Mouse (Mus musculus): ENCODE data around the gene Ppp2r5c.

Ppp2r5c gene

GRCm38 (mm10) chr12:110555536-110556240 lies 108.8 kb downstream of the Ppp2r5c start:
- DNase-seq (ENCODE audit: low read depth, low spot score) = no peak

- no peak for DNase-seq (ENCODE audit: low read depth, low spot score)
These were observed 110.1 kb downstream of the Ppp2r5c start for GRCm38 (mm10) chr12:110556861-110557628.

- no peak for DNase-seq (ENCODE audit: low read depth, low spot score)
These were observed 111.3 kb downstream of the Ppp2r5c start for GRCm38 (mm10) chr12:110558175-110558574.

- DNase-seq (ENCODE audit: low read depth, low spot score) = no peak
These were observed 116.5 kb downstream of the Ppp2r5c start for GRCm38 (mm10) chr12:110563383-110563782.

- no peak for DNase-seq (ENCODE audit: low read depth, low spot score)
These were observed 117.9 kb downstream of the Ppp2r5c start for GRCm38 (mm10) chr12:110564848-110565247.

- DNase-seq (ENCODE audit: low read depth, low spot score) = no peak
These were observed 119.4 kb downstream of the Ppp2r5c start for GRCm38 (mm10) chr12:110566366-110566765.

GRCm38 (mm10) chr12:110571050-110571449 lies 124.1 kb downstream of the Ppp2r5c start:
- no peak for DNase-seq (ENCODE audit: low read depth, low spot score)

GRCm38 (mm10) chr12:110572351-110572750 lies 125.4 kb downstream of the Ppp2r5c start:
- no peak for DNase-seq (ENCODE audit: low read depth, low spot score)

- no peak for DNase-seq (ENCODE audit: low read depth, low spot score)
These were observed 126.7 kb downstream of the Ppp2r5c start for GRCm38 (mm10) chr12:110573635-110574034.

- DNase-seq (ENCODE audit: low read depth, low spot score) = no peak
These were observed 129.0 kb downstream of the Ppp2r5c start for GRCm38 (mm10) chr12:110575926-110576325.

- no peak for DNase-seq (ENCODE audit: low read depth, low spot score)
These were observed 131.4 kb downstream of the Ppp2r5c start for GRCm38 (mm10) chr12:110578333-110578732.

- DNase-seq (ENCODE audit: low read depth, low spot score) = no peak
These were observed 141.7 kb downstream of the Ppp2r5c start for GRCm38 (mm10) chr12:110588622-110589021.

GRCm38 (mm10) chr12:110590804-110591259 lies 143.9 kb downstream of the Ppp2r5c start:
- no peak for DNase-seq (ENCODE audit: low read depth, low spot score)

GRCm38 (mm10) chr12:110591260-110591883 lies 144.5 kb downstream of the Ppp2r5c start:
- peak; percentile 99 for DNase-seq (ENCODE audit: low read depth, low spot score)

- peak; percentile 88 for DNase-seq (ENCODE audit: low read depth, low spot score)
These were observed 151.6 kb downstream of the Ppp2r5c start for GRCm38 (mm10) chr12:110598527-110598926.

- DNase-seq (ENCODE audit: low read depth, low spot score) = peak; percentile 50
These were observed 152.9 kb downstream of the Ppp2r5c start for GRCm38 (mm10) chr12:110599791-110600190.

GRCm38 (mm10) chr12:110600225-110600991 lies 153.5 kb downstream of the Ppp2r5c start:
- DNase-seq (ENCODE audit: low read depth, low spot score) = no peak

GRCm38 (mm10) chr12:110601241-110602218 lies 154.6 kb downstream of the Ppp2r5c start, which contains the start of gene Dync1h1:
Gene Dync1h1, plus strand, starts transcription at chr12:110601452.
- peak; percentile 85 for DNase-seq (ENCODE audit: low read depth, low spot score)

GRCm38 (mm10) chr12:110606161-110606560 lies 159.2 kb downstream of the Ppp2r5c start:
- DNase-seq (ENCODE audit: low read depth, low spot score) = peak; percentile 33

GRCm38 (mm10) chr12:110606676-110607075 lies 159.8 kb downstream of the Ppp2r5c start:
- DNase-seq (ENCODE audit: low read depth, low spot score) = peak; percentile 56

All from 3T3-L1 (cell line).